Mouse (Mus musculus): ENCODE measurements around the gene Urm1. TPM values are rescaled to one million over a fixed set of nuclear protein-coding genes. Genes with fewer than 3 reads are reported as not detected.
A peak's percentile ranks its signal among the peaks of the same experiment; 100 is the strongest.

The Urm1 gene
- polyA plus RNA-seq, 1 experiment, result 22.3 TPM

- Histone ChIP-seq H3K4me3 (replicated peaks; ENCODE audit: control insufficient read depth, low read depth, low read length) (no peak overlapping the region), H3K4me1 (ENCODE audit: control insufficient read depth, insufficient read depth, low read length) (no peaks in the 10 kb centered on the region; the same call in 1 of the 2 replicates), H3K27ac (ENCODE audit: control insufficient read depth, insufficient read depth, low read depth, low read length, poor library complexity) (no peak overlapping the region)
- WGBS, result 62% methylated on average over 2 of the region's 2 CpGs
- TF ChIP-seq CTCF (IDR thresholded peaks at IDR 0.05; ENCODE audit: control insufficient read depth, insufficient read depth, low read length), result no peak
- no peak for TF ChIP-seq POLR2A (IDR thresholded peaks at IDR 0.05; ENCODE audit: borderline replicate concordance, control insufficient read depth, low read depth, low read length)
Measured at GRCm38 (mm10) chr2:29819363-29819762, 512 bp upstream of the Urm1 start.

GRCm38 (mm10) chr2:29826318-29826925 lies 6.5 kb downstream of the Urm1 start:
- 7% methylated on average over 11 of the region's 11 CpGs for WGBS
- TF ChIP-seq CTCF (IDR thresholded peaks at IDR 0.05; ENCODE audit: control insufficient read depth, insufficient read depth, low read length), result no peak
- TF ChIP-seq POLR2A (IDR thresholded peaks at IDR 0.05; ENCODE audit: borderline replicate concordance, control insufficient read depth, low read depth, low read length), result no peak
- Histone ChIP-seq H3K4me3 (replicated peaks; ENCODE audit: control insufficient read depth, low read depth, low read length) (peak overlapping the region; percentile 95), H3K4me1 (ENCODE audit: control insufficient read depth, insufficient read depth, low read length) (peaks cover 1% of the 10 kb centered on the region; the same call in 1 of the 2 replicates), H3K27ac (ENCODE audit: control insufficient read depth, insufficient read depth, low read depth, low read length, poor library complexity) (peak overlapping the region; percentile 84)

GRCm38 (mm10) chr2:29826926-29827708 lies 7.2 kb downstream of the Urm1 start:
- Histone ChIP-seq H3K4me3 (replicated peaks; ENCODE audit: control insufficient read depth, low read depth, low read length) (peak overlapping the region; percentile 95), H3K27ac (ENCODE audit: control insufficient read depth, insufficient read depth, low read depth, low read length, poor library complexity) (peak overlapping the region; percentile 84), H3K4me1 (ENCODE audit: control insufficient read depth, insufficient read depth, low read length) (peaks cover 1% of the 10 kb centered on the region; the same call in 1 of the 2 replicates)
- TF ChIP-seq CTCF (IDR thresholded peaks at IDR 0.05; ENCODE audit: control insufficient read depth, insufficient read depth, low read length), result no peak
- peak; percentile 33; the same call in 1 of the 2 replicates for TF ChIP-seq POLR2A (IDR thresholded peaks at IDR 0.05; ENCODE audit: borderline replicate concordance, control insufficient read depth, low read depth, low read length)
- under 1% methylated on average over 48 of the region's 48 CpGs for WGBS

GRCm38 (mm10) chr2:29827709-29828024 lies 7.8 kb downstream of the Urm1 start:
- TF ChIP-seq CTCF (IDR thresholded peaks at IDR 0.05; ENCODE audit: control insufficient read depth, insufficient read depth, low read length), result no peak
- no peak for TF ChIP-seq POLR2A (IDR thresholded peaks at IDR 0.05; ENCODE audit: borderline replicate concordance, control insufficient read depth, low read depth, low read length)
- Histone ChIP-seq H3K4me1 (ENCODE audit: control insufficient read depth, insufficient read depth, low read length) (peaks cover 1% of the 10 kb centered on the region; the same call in 1 of the 2 replicates), H3K27ac (ENCODE audit: control insufficient read depth, insufficient read depth, low read depth, low read length, poor library complexity) (0 out of 2 replicates have a peak overlapping the region, but pooled peaks have one; percentile 3), H3K4me3 (replicated peaks; ENCODE audit: control insufficient read depth, low read depth, low read length) (peak overlapping the region; percentile 74)
- WGBS, result 2% methylated on average over 12 of the region's 12 CpGs

- Histone ChIP-seq H3K4me1 (ENCODE audit: control insufficient read depth, insufficient read depth, low read length) (peaks cover 1% of the 10 kb centered on the region; the same call in 1 of the 2 replicates), H3K27ac (ENCODE audit: control insufficient read depth, insufficient read depth, low read depth, low read length, poor library complexity) (no peak overlapping the region), H3K4me3 (replicated peaks; ENCODE audit: control insufficient read depth, low read depth, low read length) (no peak overlapping the region)
- no peak for TF ChIP-seq POLR2A (IDR thresholded peaks at IDR 0.05; ENCODE audit: borderline replicate concordance, control insufficient read depth, low read depth, low read length)
- TF ChIP-seq CTCF (IDR thresholded peaks at IDR 0.05; ENCODE audit: control insufficient read depth, insufficient read depth, low read length), result no peak
- WGBS, result 92% methylated on average over 4 of the region's 4 CpGs
Measured at GRCm38 (mm10) chr2:29831106-29831505, 11.2 kb downstream of the Urm1 start.

GRCm38 (mm10) chr2:29833796-29834195 lies 13.9 kb downstream of the Urm1 start:
- H3K4me1 ChIP-seq (ENCODE audit: control insufficient read depth, insufficient read depth, low read length), result no peaks in the 10 kb centered on the region
- WGBS, result 88% methylated on average over 5 of the region's 5 CpGs
- TF ChIP-seq POLR2A (IDR thresholded peaks at IDR 0.05; ENCODE audit: borderline replicate concordance, control insufficient read depth, low read depth, low read length) (no peak), CTCF (IDR thresholded peaks at IDR 0.05; ENCODE audit: control insufficient read depth, insufficient read depth, low read length) (no peak)
- no peak overlapping the region for H3K27ac ChIP-seq (ENCODE audit: control insufficient read depth, insufficient read depth, low read depth, low read length, poor library complexity)
- H3K4me3 ChIP-seq (replicated peaks; ENCODE audit: control insufficient read depth, low read depth, low read length), result no peak overlapping the region

- 90% methylated on average over 2 of the region's 2 CpGs for WGBS
- TF ChIP-seq POLR2A (IDR thresholded peaks at IDR 0.05; ENCODE audit: borderline replicate concordance, control insufficient read depth, low read depth, low read length) (no peak), CTCF (IDR thresholded peaks at IDR 0.05; ENCODE audit: control insufficient read depth, insufficient read depth, low read length) (no peak)
Measured at GRCm38 (mm10) chr2:29835391-29835899, 15.6 kb downstream of the Urm1 start.

GRCm38 (mm10) chr2:29839460-29839859 lies 19.6 kb downstream of the Urm1 start:
- TF ChIP-seq POLR2A (IDR thresholded peaks at IDR 0.05; ENCODE audit: borderline replicate concordance, control insufficient read depth, low read depth, low read length) (no peak), CTCF (IDR thresholded peaks at IDR 0.05; ENCODE audit: control insufficient read depth, insufficient read depth, low read length) (no peak)
- H3K4me3 ChIP-seq (replicated peaks; ENCODE audit: control insufficient read depth, low read depth, low read length), result no peak overlapping the region
- WGBS, result 73% methylated on average over 4 of the region's 4 CpGs
- H3K27ac ChIP-seq (ENCODE audit: control insufficient read depth, insufficient read depth, low read depth, low read length, poor library complexity), result no peak overlapping the region; the same call in 1 of the 2 replicates
- H3K4me1 ChIP-seq (ENCODE audit: control insufficient read depth, insufficient read depth, low read length), result no peaks in the 10 kb centered on the region

More at GRCm38 (mm10) chr2:29835391-29835899, 15.6 kb downstream of the Urm1 start:
- Histone ChIP-seq H3K27ac (ENCODE audit: control insufficient read depth, insufficient read depth, low read depth, low read length, poor library complexity) (no peak overlapping the region), H3K4me1 (ENCODE audit: control insufficient read depth, insufficient read depth, low read length) (no peaks in the 10 kb centered on the region), H3K4me3 (replicated peaks; ENCODE audit: control insufficient read depth, low read depth, low read length) (no peak overlapping the region)
